Mouse (Mus musculus): ENCODE data around the gene Ube2dnl2.

The Ube2dnl2 gene

DNA sequence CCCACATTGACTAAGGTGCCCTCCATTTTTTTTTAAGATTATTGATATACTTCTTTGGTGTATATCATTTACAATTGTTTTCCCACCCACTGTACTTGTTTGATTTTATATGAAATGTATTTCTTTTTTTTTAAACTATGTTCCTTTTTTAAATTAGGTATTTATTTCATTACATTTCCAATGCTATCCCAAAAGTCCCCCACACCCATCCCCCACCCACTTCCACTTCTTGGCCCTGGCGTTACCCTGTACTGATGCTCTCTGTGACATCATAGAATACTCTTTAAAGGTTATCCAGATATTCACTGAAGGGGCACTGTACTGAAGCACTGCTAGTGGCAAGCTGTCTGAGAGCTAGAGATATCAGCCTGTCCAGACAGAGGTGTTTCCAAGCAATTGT is at the start of gene Ube2dnl2:
TSS of gene Ube2dnl2 (plus strand) at position 301 of the 400 bp plus-strand sequence.
- WGBS, result 77% methylated on average over 1 of the region's 1 CpGs

DNA sequence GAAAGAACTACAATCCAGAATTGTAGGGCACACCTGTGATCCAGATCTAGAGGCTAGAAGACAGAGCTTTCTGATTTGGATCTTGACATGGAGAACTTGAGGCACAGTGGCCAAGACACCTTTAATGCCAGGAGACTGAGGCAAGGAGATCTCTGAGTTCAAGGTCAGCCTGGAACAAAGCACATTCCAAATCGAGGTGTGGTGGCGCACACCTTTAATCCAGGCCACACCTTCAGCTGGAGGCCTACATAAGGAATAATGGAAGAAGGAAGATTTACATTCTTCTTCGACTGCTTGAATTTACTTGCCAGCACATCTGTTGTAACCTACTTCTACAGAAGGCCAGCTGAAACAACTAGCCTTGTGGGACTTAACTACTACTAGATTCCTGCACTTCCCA is 9.9 kb upstream of the Ube2dnl2 start:
- 92% methylated on average over 3 of the region's 3 CpGs for WGBS

- WGBS, result 87% methylated on average over 5 of the region's 5 CpGs
Measured at GRCm38 (mm10) chrX:114904712-114905111, 2.7 kb upstream of the Ube2dnl2 start, which contains the start of gene Ube2dnl1. Gene Ube2dnl1 (plus strand): TSS chrX:114905012.

DNA sequence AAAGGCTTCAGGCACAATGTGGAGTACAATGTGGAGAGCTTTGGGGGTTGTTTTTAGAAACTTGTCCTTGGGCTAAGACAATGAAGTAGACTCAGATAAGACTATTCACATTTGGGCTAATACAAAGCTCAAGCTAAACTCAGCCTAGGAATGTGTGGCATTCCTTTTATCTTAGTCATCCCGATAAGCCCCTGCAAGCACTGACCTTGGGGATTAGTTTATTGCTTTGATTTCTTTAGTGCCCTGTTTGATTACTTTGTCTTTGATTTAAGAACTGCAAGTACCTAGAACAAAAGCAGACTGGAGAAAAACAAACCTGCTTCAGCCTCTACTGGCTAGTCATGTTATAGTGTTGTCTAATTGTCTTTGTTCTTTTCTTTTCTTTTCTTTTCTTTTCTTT is 47.7 kb downstream of the Ube2dnl2 start:
- WGBS, result 46% methylated on average over 1 of the region's 1 CpGs
